Mouse (Mus musculus) brain, embryonic 14.5 days (tissue): Measurements from ENCODE around the gene Msl1.

Experiments used
- CTCF ChIP-seq: fragments of 200-500 bp; IDR thresholded peaks from 2 replicates; pipeline ENCODE4 v1.5.1; 2012; ENCODE audit warnings: inconsistent platforms, mild to moderate bottlenecking, moderate library complexity, borderline replicate concordance; ENCODE audit not compliant: insufficient read depth, insufficient read length; ENCODE audit errors: extremely low read depth
- POLR2A ChIP-seq: fragments of 200-500 bp; IDR thresholded peaks from 2 replicates; pipeline ENCODE4 v1.6.1; 2012; ENCODE audit warnings: mild to moderate bottlenecking, inconsistent platforms, borderline replicate concordance; ENCODE audit not compliant: poor library complexity, insufficient read depth, insufficient read length, severe bottlenecking; ENCODE audit errors: extremely low read depth

DNA sequence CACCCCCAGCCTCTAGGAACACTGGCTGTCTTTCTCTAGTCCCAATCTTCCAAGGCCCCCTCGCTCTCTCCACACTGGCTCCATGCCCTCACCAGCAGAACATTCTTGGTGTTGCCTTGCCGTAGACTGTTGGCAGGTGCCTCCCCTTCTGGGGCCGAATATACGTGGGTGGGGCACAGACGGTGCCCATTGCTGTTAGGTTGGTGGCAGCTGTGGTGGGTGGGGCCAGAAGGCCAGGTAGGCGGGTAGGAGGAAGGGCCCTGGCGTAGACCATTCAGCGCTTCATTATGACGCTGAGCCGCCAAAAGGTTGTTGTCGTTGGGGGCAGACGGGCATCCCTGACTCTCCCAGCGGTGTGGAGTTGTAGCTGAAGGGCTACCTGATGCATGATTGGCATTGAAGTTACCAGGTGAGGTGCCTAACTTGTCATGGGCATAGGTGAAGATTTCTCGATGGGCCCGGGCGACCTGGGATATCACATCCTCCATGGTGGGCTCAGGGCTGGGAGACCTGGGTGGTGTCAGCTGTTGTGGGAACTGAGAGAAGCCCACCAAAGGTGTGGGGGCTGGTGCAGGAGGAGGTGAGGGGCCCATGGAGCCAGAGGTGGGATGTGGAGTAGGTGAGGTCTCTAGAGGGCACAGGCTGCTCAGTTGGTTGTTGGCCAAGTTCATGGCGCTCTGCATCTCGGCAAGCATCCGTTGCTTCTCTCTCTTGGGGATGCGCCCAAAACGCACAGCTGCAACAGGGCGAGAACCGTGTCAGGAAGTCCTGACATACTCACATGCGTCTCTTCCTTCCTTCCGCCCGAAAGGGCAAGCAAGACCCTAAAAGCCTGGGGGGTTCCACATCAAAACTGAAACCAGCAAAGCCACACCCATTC is 25.0 kb upstream of the Msl1 start:
- no peak for TF ChIP-seq CTCF
- TF ChIP-seq POLR2A, result no peak
